Comparison of ENCODE assay signal across 18 mouse cellular contexts in the genomic region with DNA sequence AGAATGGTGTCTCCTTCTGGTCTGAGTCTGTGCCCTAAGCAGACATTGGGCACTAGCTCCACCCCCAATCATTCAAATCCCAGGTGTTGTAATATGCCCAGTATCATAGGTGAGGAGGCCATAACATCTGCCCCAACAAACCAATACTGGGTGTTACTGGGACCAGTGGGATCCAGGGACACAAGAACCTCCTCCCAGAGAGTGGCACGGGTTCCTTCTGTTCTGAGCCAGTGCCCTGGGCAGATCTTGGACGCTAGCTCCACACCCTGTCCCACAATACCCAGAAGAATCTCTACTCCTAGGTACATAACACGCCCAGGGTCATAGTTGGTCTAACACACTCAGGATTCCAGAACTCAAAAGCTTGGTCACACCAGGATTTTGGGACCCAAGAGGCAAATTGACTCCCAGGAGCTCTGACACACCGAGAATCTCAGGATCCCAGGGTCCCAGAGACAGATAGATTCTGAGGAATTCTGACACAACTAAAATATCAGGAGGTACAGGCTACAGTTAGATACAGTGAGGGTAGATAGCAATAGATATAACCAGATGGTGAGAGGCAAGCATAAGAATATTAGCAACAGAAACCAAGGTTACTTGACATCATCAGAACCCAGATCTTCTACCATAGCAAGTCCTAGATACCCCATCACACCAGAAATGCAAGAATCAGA. TPM values are rescaled to one million over a fixed set of nuclear protein-coding genes. Genes with fewer than 3 reads are reported as not detected.
ATAC-seq lines count a peak whose summit lies in the region.
"Not testable (repeated sequence)": the region's sequence is repeated elsewhere in the genome, so short reads cannot be mapped to it uniquely, and the experiment has no call there.
"Had no signal": no experiment of that assay in that cellular context is flagged by ENCODE, and none has a peak within 500 bp of the region (broad histone marks: within the 10 kb centered on the region; RNA-seq: fewer than 3 reads in every experiment).

No protein-coding gene starts in this region.

- WGBS in embryonic facial prominence, embryonic 12.5 days = 71% methylated on average over 4 of the region's 4 CpGs
- WGBS in intestine, embryonic 16.5 days = 71% methylated on average over 4 of the region's 4 CpGs
- WGBS in limb, embryonic 12.5 days = 74% methylated on average over 4 of the region's 4 CpGs
- 40% methylated on average over 4 of the region's 4 CpGs for WGBS in liver, embryonic 15.5 days (ENCODE audit: insufficient replicate concordance)
- WGBS in midbrain, embryonic 12.5 days = 71% methylated on average over 4 of the region's 4 CpGs
- WGBS in stomach, embryonic 15.5 days = 70% methylated on average over 4 of the region's 4 CpGs

- not testable (repeated sequence) for H3K27me3 ChIP-seq in embryonic facial prominence, embryonic 12.5 days; intestine, embryonic 16.5 days (replicated peaks; ENCODE audit: control insufficient read depth, insufficient read depth, low read length); limb, embryonic 12.5 days; liver, embryonic 15.5 days; midbrain, embryonic 12.5 days; stomach, embryonic 15.5 days (replicated peaks)

- peak; percentile 82; the same call in 1 of the 2 replicates for ATAC-seq in embryonic facial prominence, embryonic 12.5 days (ENCODE audit: insufficient number of reproducible peaks, insufficient read depth, low FRiP score, low TSS enrichment)
- ATAC-seq in granulocyte monocyte progenitor cell, adult 5-6 weeks (replicated peaks; ENCODE audit: poor library complexity, severe bottlenecking) = peak; percentile 14; the same call in 1 of the 2 replicates
- peak; percentile 58 to 59; a peak in 2 of 4 replicates for ATAC-seq in hematopoietic stem cell, adult 5-6 weeks (replicated peaks in 1 of 2; ENCODE audit: insufficient read depth in 1 of 2, low FRiP score in 2 of 2, low TSS enrichment in 1 of 2, low read depth in 1 of 2, poor library complexity in 2 of 2, severe bottlenecking in 2 of 2)
- peak; percentile 33; the same call in 1 of the 2 replicates for ATAC-seq in intestine, embryonic 16.5 days
- peak; percentile 37; the same call in 1 of the 2 replicates for ATAC-seq in limb, embryonic 12.5 days (ENCODE audit: insufficient number of reproducible peaks, insufficient read depth, low FRiP score, low TSS enrichment, low read depth)
- peak; percentile 42; the same call in 1 of the 2 replicates for ATAC-seq in liver, embryonic 15.5 days (ENCODE audit: insufficient read depth)
- peak; percentile 76 for ATAC-seq in midbrain, embryonic 12.5 days (ENCODE audit: low FRiP score, low read depth)
- 0 out of 2 replicates have a peak, but pooled peaks have one; percentile 47 for ATAC-seq in stomach, embryonic 15.5 days (ENCODE audit: insufficient read depth, low FRiP score, low read depth)

- not testable (repeated sequence) for H3K36me3 ChIP-seq in embryonic facial prominence, embryonic 12.5 days; intestine, embryonic 16.5 days (ENCODE audit: control insufficient read depth, insufficient read depth, low read length); limb, embryonic 12.5 days; liver, embryonic 15.5 days (replicated peaks); midbrain, embryonic 12.5 days; stomach, embryonic 15.5 days

- H3K4me2 ChIP-seq in embryonic facial prominence, embryonic 12.5 days (replicated peaks); intestine, embryonic 16.5 days (ENCODE audit: low read depth, low read length); limb, embryonic 12.5 days; liver, embryonic 15.5 days; midbrain, embryonic 12.5 days (replicated peaks); stomach, embryonic 15.5 days: not testable (repeated sequence)

- H3K27ac ChIP-seq in embryonic facial prominence, embryonic 12.5 days; intestine, embryonic 16.5 days (ENCODE audit: low read length); limb, embryonic 12.5 days; liver, embryonic 15.5 days (replicated peaks); midbrain, embryonic 12.5 days (replicated peaks); stomach, embryonic 15.5 days: not testable (repeated sequence)

- H3K9me3 ChIP-seq in embryonic facial prominence, embryonic 12.5 days = peaks cover 18% of the 10 kb centered on the region
- H3K9me3 ChIP-seq in intestine, embryonic 16.5 days (ENCODE audit: control insufficient read depth, low read length) = peaks cover 18% of the 10 kb centered on the region
- peaks cover 34% of the 10 kb centered on the region for H3K9me3 ChIP-seq in limb, embryonic 12.5 days
- H3K9me3 ChIP-seq in liver, embryonic 15.5 days (replicated peaks) = peaks cover 23% of the 10 kb centered on the region
- H3K9me3 ChIP-seq in midbrain, embryonic 12.5 days = peaks cover 28% of the 10 kb centered on the region
- not testable (repeated sequence) for H3K9me3 ChIP-seq in stomach, embryonic 15.5 days

- H3K9ac ChIP-seq in embryonic facial prominence, embryonic 12.5 days; intestine, embryonic 16.5 days (ENCODE audit: low read depth, low read length); limb, embryonic 12.5 days (replicated peaks); liver, embryonic 15.5 days; midbrain, embryonic 12.5 days (replicated peaks); stomach, embryonic 15.5 days: not testable (repeated sequence)

- not testable (repeated sequence) for H3K4me1 ChIP-seq in embryonic facial prominence, embryonic 12.5 days; intestine, embryonic 16.5 days (ENCODE audit: control insufficient read depth, insufficient read depth, low read length); limb, embryonic 12.5 days (replicated peaks); liver, embryonic 15.5 days (replicated peaks); midbrain, embryonic 12.5 days; stomach, embryonic 15.5 days

- not testable (repeated sequence) for H3K4me3 ChIP-seq in embryonic facial prominence, embryonic 12.5 days; intestine, embryonic 16.5 days (ENCODE audit: low read length); limb, embryonic 12.5 days (replicated peaks); liver, embryonic 15.5 days (replicated peaks); midbrain, embryonic 12.5 days; stomach, embryonic 15.5 days (replicated peaks)

RNA-seq across cellular contexts. Expression of a gene that starts 24.8 kb away (rescaled TPM):
- polyA plus RNA-seq in embryonic facial prominence, embryonic 12.5 days (2016; fragmentation: Nextera tagmentation; extraction: Ambion mirVana) = 0.80 TPM in 1 of 2 replicates, not detected in the other
- total RNA-seq in granulocyte monocyte progenitor cell, adult 5-6 weeks (2014; fragmentation: Nextera tagmentation) = not detected in 2 replicates
- not detected in 2 replicates for total RNA-seq in granulocyte monocyte progenitor cell, adult 5-6 weeks (2017)
- total RNA-seq in hematopoietic stem cell, adult 5-6 weeks (2017) = not detected in 2 replicates
- not detected in 2 replicates for polyA plus RNA-seq in intestine, embryonic 16.5 days (2015; fragmentation: Nextera tagmentation; extraction: Ambion mirVana)
- polyA plus RNA-seq in limb, embryonic 12.5 days (2016; fragmentation: Nextera tagmentation; extraction: Ambion mirVana) = not detected in 2 replicates
- polyA plus RNA-seq in liver, embryonic 15.5 days (2015; fragmentation: Nextera tagmentation; extraction: Ambion mirVana) = not detected in 2 replicates
- polyA plus RNA-seq in midbrain, embryonic 12.5 days (2016; fragmentation: Nextera tagmentation; extraction: Ambion mirVana) = 0.94 TPM in 1 of 2 replicates, not detected in the other
- polyA plus RNA-seq in stomach, embryonic 15.5 days (2015; fragmentation: Nextera tagmentation; extraction: Ambion mirVana) = 0.39 TPM in 1 of 2 replicates, not detected in the other
- total RNA-seq: adrenal gland, postnatal 25 days; CH12.LX; gastrocnemius, postnatal 14 days; heart, adult 8-10 months; heart, postnatal 25 days; layer of hippocampus, postnatal 14 days; MEL had no signal
- polyA plus RNA-seq: forebrain, embryonic 15.5 days; lung, postnatal 0 days; neural tube, embryonic 11.5 days had no signal

Comparison
In these comparisons a context has a peak if more than half of its experiments do, and no peak if none do; other contexts are left out.
1. ATAC-seq: peak in every context shown above with its lines; median percentile 82 in embryonic facial prominence, embryonic 12.5 days; 76 in midbrain, embryonic 12.5 days; 58 in hematopoietic stem cell, adult 5-6 weeks; 47 in stomach, embryonic 15.5 days; 42 in liver, embryonic 15.5 days; 37 in limb, embryonic 12.5 days; 33 in intestine, embryonic 16.5 days; 14 in granulocyte monocyte progenitor cell, adult 5-6 weeks.